In the genomic region with DNA sequence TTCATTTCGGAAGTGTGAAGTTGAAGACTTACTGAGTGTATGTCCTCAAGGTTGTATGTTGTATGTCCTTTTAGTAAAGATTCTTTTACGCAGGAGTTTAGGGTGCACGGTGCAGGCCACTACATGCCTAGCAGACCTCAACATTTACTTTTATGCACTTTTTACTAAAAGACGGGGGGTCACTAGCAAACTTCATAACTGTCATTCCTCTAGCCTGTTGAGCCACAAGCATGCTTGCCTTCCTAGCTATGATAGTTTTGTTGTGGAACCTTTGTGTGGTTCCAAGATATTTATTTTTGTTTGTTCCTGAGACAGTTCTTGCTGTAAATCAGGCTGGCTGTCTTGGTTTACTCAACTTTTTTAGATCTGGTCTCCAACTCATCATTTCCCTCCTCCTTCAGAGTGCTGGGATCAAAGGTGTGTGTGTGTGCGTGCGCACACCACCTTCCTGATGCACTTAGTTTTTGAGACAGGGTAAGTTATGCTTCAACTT, we compare ENCODE assay signal across 8 mouse cellular contexts. TPM values are rescaled to one million over a fixed set of nuclear protein-coding genes. Genes with fewer than 3 reads are reported as not detected.
DNase-seq lines count a peak whose midpoint lies in the region; ATAC-seq and TF ChIP-seq lines count a peak whose summit lies in the region.

No protein-coding gene starts in this region.

- TF ChIP-seq EP300 in lung, postnatal 0 days (IDR thresholded peaks at IDR 0.05): no peak

- no peak for ATAC-seq in lung, postnatal 0 days
- ATAC-seq in kidney, postnatal 0 days (replicated peaks; ENCODE audit: low FRiP score, low read depth): no peak
- no peak for ATAC-seq in neural tube, embryonic 14.5 days (ENCODE audit: low read depth)
- no peak for ATAC-seq in megakaryocyte-erythroid progenitor cell, adult 5-6 weeks (replicated peaks; ENCODE audit: low FRiP score, low TSS enrichment, poor library complexity, severe bottlenecking)

- H3K4me1 ChIP-seq in lung, postnatal 0 days (ENCODE audit: insufficient read depth, low read depth, low read length): peaks cover 4% of the 10 kb centered on the region; the same call in 1 of the 2 replicates
- no peaks in the 10 kb centered on the region for H3K4me1 ChIP-seq in embryonic fibroblast, embryonic 13.5 days (ENCODE audit: control insufficient read depth, insufficient read depth, low read length)
- 0 out of 2 replicates have a peak, but pooled peaks cover 3% of the 10 kb centered on the region for H3K4me1 ChIP-seq in kidney, postnatal 0 days (replicated peaks; ENCODE audit: insufficient read depth, low read length)
- H3K4me1 ChIP-seq in neural tube, embryonic 14.5 days (ENCODE audit: control insufficient read depth, insufficient read depth, low read length): peaks cover 22% of the 10 kb centered on the region

- peak overlapping the region; percentile 91 for H3K4me3 ChIP-seq in lung, postnatal 0 days (ENCODE audit: low read depth, low read length)
- H3K4me3 ChIP-seq in embryonic fibroblast, embryonic 13.5 days (ENCODE audit: insufficient read depth, low read length): peak overlapping the region; percentile 100
- peak overlapping the region; percentile 88 for H3K4me3 ChIP-seq in kidney, postnatal 0 days (replicated peaks; ENCODE audit: low read depth, low read length)
- H3K4me3 ChIP-seq in neural tube, embryonic 14.5 days (ENCODE audit: low read depth, low read length): peak overlapping the region; percentile 86

- peak overlapping the region; percentile 63 for H3K4me2 ChIP-seq in lung, postnatal 0 days (replicated peaks; ENCODE audit: low read depth, low read length)
- H3K4me2 ChIP-seq in kidney, postnatal 0 days (ENCODE audit: low read length): peak overlapping the region; percentile 78
- H3K4me2 ChIP-seq in neural tube, embryonic 14.5 days (ENCODE audit: low read depth, low read length): peak overlapping the region; percentile 100

- peak overlapping the region; percentile 97 for H3K27ac ChIP-seq in lung, postnatal 0 days (ENCODE audit: low read length)
- H3K27ac ChIP-seq in embryonic fibroblast, embryonic 13.5 days (ENCODE audit: insufficient read depth, low read length): peak overlapping the region; percentile 85; the same call in 1 of the 2 replicates
- peak overlapping the region; percentile 99 for H3K27ac ChIP-seq in kidney, postnatal 0 days
- H3K27ac ChIP-seq in neural tube, embryonic 14.5 days (ENCODE audit: low read depth, low read length): no peak overlapping the region

- H3K9me3 ChIP-seq in lung, postnatal 0 days (ENCODE audit: low read length): no peaks in the 10 kb centered on the region
- no peaks in the 10 kb centered on the region for H3K9me3 ChIP-seq in kidney, postnatal 0 days (replicated peaks; ENCODE audit: low read length)
- H3K9me3 ChIP-seq in neural tube, embryonic 14.5 days (ENCODE audit: control insufficient read depth, low read length): no peaks in the 10 kb centered on the region

- no peak for TF ChIP-seq POLR2A in embryonic fibroblast, embryonic 13.5 days (IDR thresholded peaks at IDR 0.05; ENCODE audit: low read depth, low read length)

- no peaks in the 10 kb centered on the region for H3K27me3 ChIP-seq in lung, postnatal 0 days (replicated peaks; ENCODE audit: insufficient read depth, low read length)
- H3K27me3 ChIP-seq in kidney, postnatal 0 days (ENCODE audit: insufficient read depth, low read length): no peaks in the 10 kb centered on the region
- H3K27me3 ChIP-seq in neural tube, embryonic 14.5 days (ENCODE audit: control insufficient read depth, insufficient read depth, low read length): no peaks in the 10 kb centered on the region

- no peak for DNase-seq in lung, postnatal 0 days (ENCODE audit: low spot score)
- DNase-seq in lung, postnatal 25 days (ENCODE audit: low spot score): no peak
- DNase-seq in kidney, postnatal 0 days (ENCODE audit: low spot score): no peak
- DNase-seq in layer of hippocampus, postnatal 25 days (ENCODE audit: extremely low spot score in 1 of 2, low spot score in 1 of 2): no peak
- DNase-seq in adrenal gland, adult 18-20 months (ENCODE audit: low spot score in 2 of 2): no peak

- no peak for TF ChIP-seq CTCF in lung, postnatal 0 days (IDR thresholded peaks at IDR 0.05)
- TF ChIP-seq CTCF in embryonic fibroblast, embryonic 13.5 days (IDR thresholded peaks at IDR 0.05; ENCODE audit: borderline replicate concordance, insufficient read depth, low read length): no peak
- TF ChIP-seq CTCF in kidney, postnatal 0 days (IDR thresholded peaks at IDR 0.05; ENCODE audit: low read depth): no peak

- peaks cover 8% of the 10 kb centered on the region; the same call in 1 of the 2 replicates for H3K36me3 ChIP-seq in lung, postnatal 0 days (ENCODE audit: insufficient read depth, low read length)
- peaks cover 13% of the 10 kb centered on the region; the same call in 1 of the 2 replicates for H3K36me3 ChIP-seq in kidney, postnatal 0 days (ENCODE audit: insufficient read depth, low read length)
- peaks cover 21% of the 10 kb centered on the region for H3K36me3 ChIP-seq in neural tube, embryonic 14.5 days (ENCODE audit: control insufficient read depth, insufficient read depth, low read length)

- WGBS in lung, postnatal 0 days: 0% methylated on average over 6 of the region's 6 CpGs
- WGBS in kidney, postnatal 0 days: 0% methylated on average over 6 of the region's 6 CpGs
- under 1% methylated on average over 6 of the region's 6 CpGs for WGBS in neural tube, embryonic 14.5 days

- H3K9ac ChIP-seq in lung, postnatal 0 days (replicated peaks; ENCODE audit: low read depth): peak overlapping the region; percentile 96
- H3K9ac ChIP-seq in kidney, postnatal 0 days (ENCODE audit: low read depth, low read length): peak overlapping the region; percentile 96
- peak overlapping the region; percentile 97 for H3K9ac ChIP-seq in neural tube, embryonic 14.5 days (replicated peaks; ENCODE audit: low read depth, low read length)

RNA-seq across cellular contexts. Expression of a gene that starts 1.2 kb away (rescaled TPM):
- polyA plus RNA-seq in lung, postnatal 0 days (2015; fragmentation: Nextera tagmentation; extraction: Ambion mirVana): 229 and 238 TPM in 2 replicates
- 253 and 262 TPM in 2 replicates for polyA plus RNA-seq in embryonic fibroblast, embryonic 13.5 days (2011; ENCODE audit: insufficient read length, low read depth, missing spikeins)
- 456 and 496 TPM in 2 replicates for polyA plus RNA-seq in kidney, postnatal 0 days (2015; fragmentation: Nextera tagmentation; extraction: Ambion mirVana)
- polyA plus RNA-seq in neural tube, embryonic 14.5 days (2014; fragmentation: Nextera tagmentation; extraction: Ambion mirVana): 423 and 489 TPM in 2 replicates
- 100 to 1,000 TPM; 125 to 140 TPM for total RNA-seq in layer of hippocampus, postnatal 25 days (2021)
- total RNA-seq in megakaryocyte-erythroid progenitor cell, adult 5-6 weeks (2014; fragmentation: Nextera tagmentation): 501 and 513 TPM in 2 replicates
- 747 and 1,154 TPM in 2 replicates for total RNA-seq in megakaryocyte-erythroid progenitor cell, adult 5-6 weeks (2017)
- 100 to 1,000 TPM; 113 to 119 TPM for total RNA-seq in adrenal gland, adult 18-20 months (2021)

RNA-seq across cellular contexts. Expression of a gene that starts 25.8 kb away (rescaled TPM):
- polyA plus RNA-seq in lung, postnatal 0 days (2015; fragmentation: Nextera tagmentation; extraction: Ambion mirVana): 60.3 and 61.1 TPM in 2 replicates
- 89.4 and 102 TPM in 2 replicates for polyA plus RNA-seq in embryonic fibroblast, embryonic 13.5 days (2011; ENCODE audit: insufficient read length, low read depth, missing spikeins)
- polyA plus RNA-seq in kidney, postnatal 0 days (2015; fragmentation: Nextera tagmentation; extraction: Ambion mirVana): 58.8 and 66.9 TPM in 2 replicates
- polyA plus RNA-seq in neural tube, embryonic 14.5 days (2014; fragmentation: Nextera tagmentation; extraction: Ambion mirVana): 82.4 and 99.1 TPM in 2 replicates
- 10 to 100 TPM; 36.7 to 59.1 TPM for total RNA-seq in layer of hippocampus, postnatal 25 days (2021)
- 123 TPM in 2 replicates for total RNA-seq in megakaryocyte-erythroid progenitor cell, adult 5-6 weeks (2014; fragmentation: Nextera tagmentation)
- 79.5 and 95.0 TPM in 2 replicates for total RNA-seq in megakaryocyte-erythroid progenitor cell, adult 5-6 weeks (2017)
- total RNA-seq in adrenal gland, adult 18-20 months (2021): 10 to 100 TPM; 49.2 to 49.9 TPM

RNA-seq across cellular contexts. Expression of a gene that starts 57.2 kb away (rescaled TPM):
- 106 and 177 TPM in 2 replicates for polyA plus RNA-seq in lung, postnatal 0 days (2015; fragmentation: Nextera tagmentation; extraction: Ambion mirVana)
- 453 and 677 TPM in 2 replicates for polyA plus RNA-seq in embryonic fibroblast, embryonic 13.5 days (2011; ENCODE audit: insufficient read length, low read depth, missing spikeins)
- 125 and 136 TPM in 2 replicates for polyA plus RNA-seq in kidney, postnatal 0 days (2015; fragmentation: Nextera tagmentation; extraction: Ambion mirVana)
- 59.8 and 81.1 TPM in 2 replicates for polyA plus RNA-seq in neural tube, embryonic 14.5 days (2014; fragmentation: Nextera tagmentation; extraction: Ambion mirVana)
- 10 to 100 TPM in 1 of 2 experiments, 1 to 10 TPM in 1; 7.1 to 13.9 TPM for total RNA-seq in layer of hippocampus, postnatal 25 days (2021)
- total RNA-seq in megakaryocyte-erythroid progenitor cell, adult 5-6 weeks (2014; fragmentation: Nextera tagmentation): 2.1 and 6.5 TPM in 2 replicates
- 0.95 and 3.5 TPM in 2 replicates for total RNA-seq in megakaryocyte-erythroid progenitor cell, adult 5-6 weeks (2017)
- 100 to 1,000 TPM; 100 to 128 TPM for total RNA-seq in adrenal gland, adult 18-20 months (2021)
